Mouse (Mus musculus): ENCODE measurements around the gene Mrap.

DNA sequence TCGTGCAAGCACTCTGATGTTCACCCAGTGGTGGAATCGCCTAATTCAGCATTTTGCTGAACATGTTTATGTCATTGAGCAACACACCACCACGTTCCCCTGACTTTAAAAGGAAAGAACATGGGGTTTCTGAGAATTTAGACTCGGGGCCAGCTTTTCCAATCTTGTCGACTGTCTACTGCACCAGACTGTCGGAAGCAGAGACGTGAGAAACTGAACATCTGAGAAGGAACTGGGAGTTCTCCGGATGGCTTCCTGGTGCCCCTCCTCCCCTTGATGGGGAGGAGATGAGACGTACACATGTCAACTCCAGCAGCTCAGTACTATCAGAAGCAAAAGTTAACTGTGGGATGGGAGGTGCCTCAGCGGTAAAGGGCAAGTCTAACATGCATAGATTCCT is 42.9 kb upstream of the Mrap start:
- no peak for TF ChIP-seq CTCF (IDR thresholded peaks at IDR 0.05; ENCODE audit: low read depth)
- no peak for TF ChIP-seq EP300 (IDR thresholded peaks at IDR 0.05; ENCODE audit: low read depth)

Measured in heart, postnatal 0 days (tissue).